Mouse (Mus musculus) hindbrain, embryonic 15.5 days (tissue): ENCODE measurements at regions not wholly inside any gene's neighbourhood (a gene's known extent, or its start where the extent isn't known, plus 50 kb on each side); places are given as distances from the start of the nearest gene placed in this dataset.

Experiments
- ATAC-seq: fragments of 200-750 bp; cut with Nextera tagmentation; 2 replicates; pipeline ENCODE4 v1.8.0; 2017; ENCODE audit warnings: low read depth, moderate number of reproducible peaks, moderate TSS enrichment; ENCODE audit not compliant: low FRiP score
- H3K27ac ChIP-seq: fragments of 300-500 bp; sonication (generic); replicated peaks from 2 replicates; pipeline ENCODE4 v1.5.1; 2015; ENCODE audit warnings: mild to moderate bottlenecking, inconsistent platforms
- H3K27me3 ChIP-seq: fragments of 300-500 bp; sonication (generic); 2 replicates; pipeline ENCODE4 v1.6.1; 2015; ENCODE audit warnings: control low read depth, inconsistent platforms
- H3K36me3 ChIP-seq: fragments of 300-500 bp; sonication (generic); 2 replicates; pipeline ENCODE4 v1.6.1; 2015; ENCODE audit warnings: control low read depth, inconsistent platforms
- H3K4me1 ChIP-seq: fragments of 300-500 bp; sonication (generic); replicated peaks from 2 replicates; pipeline ENCODE4 v1.6.1; 2015; ENCODE audit warnings: control low read depth, inconsistent platforms
- H3K4me2 ChIP-seq: fragments of 300-500 bp; sonication (generic); 2 replicates; pipeline ENCODE4 v1.6.1; 2015; ENCODE audit warnings: moderate library complexity, mild to moderate bottlenecking, inconsistent platforms
- H3K4me3 ChIP-seq: fragments of 300-500 bp; sonication (generic); 2 replicates; pipeline ENCODE4 v1.5.1; 2015; ENCODE audit warnings: mild to moderate bottlenecking, inconsistent platforms
- H3K9ac ChIP-seq: fragments of 300-500 bp; sonication (generic); 2 replicates; pipeline ENCODE4 v1.6.1; 2015; ENCODE audit warnings: inconsistent platforms
- H3K9me3 ChIP-seq: fragments of 300-500 bp; sonication (generic); 2 replicates; pipeline ENCODE4 v1.6.1; 2016; ENCODE audit warnings: control low read depth, inconsistent platforms
- WGBS: fragments of 180-500 bp; shearing (Covaris S2); methylation state at CpG from one replicate; pipeline ENCODE4 v1.1.7; 2015; 5-methylcytosine and 5-hydroxymethylcytosine counted together

DNA sequence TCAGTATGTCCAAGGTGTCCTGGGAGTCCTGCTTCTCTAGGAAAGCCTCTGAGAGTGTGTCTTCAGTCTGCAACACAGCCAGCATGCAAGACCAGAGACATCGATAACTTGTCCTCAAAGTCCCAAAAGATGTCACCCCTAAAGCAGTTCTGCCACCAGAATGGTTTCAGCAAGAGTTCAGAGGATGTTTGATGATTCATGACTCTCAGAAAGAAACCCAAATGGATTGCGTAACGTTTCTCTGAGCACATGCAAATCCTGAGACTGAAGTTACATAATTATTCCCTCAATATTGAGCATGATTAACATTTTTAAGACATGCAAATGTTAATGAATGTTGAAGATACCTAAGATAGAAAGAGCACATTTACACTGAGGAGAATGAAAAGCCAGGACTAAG lies 167.2 kb downstream of the Lrig3 start:
- Histone ChIP-seq H3K4me2 (no peak overlapping the region), H3K27ac (no peak overlapping the region), H3K9me3 (no peaks in the 10 kb centered on the region), H3K4me1 (no peaks in the 10 kb centered on the region), H3K9ac (no peak overlapping the region), H3K36me3 (no peaks in the 10 kb centered on the region), H3K4me3 (no peak overlapping the region), H3K27me3 (no peaks in the 10 kb centered on the region)
- ATAC-seq, result no peak
- 77% methylated on average over 3 of the region's 3 CpGs for WGBS

GRCm38 (mm10) chr10:126133957-126134356 lies 168.0 kb downstream of the Lrig3 start:
- no peaks in the 10 kb centered on the region for H3K27me3 ChIP-seq
- H3K9ac ChIP-seq, result no peak overlapping the region
- no peak overlapping the region for H3K4me2 ChIP-seq
- H3K4me3 ChIP-seq, result no peak overlapping the region
- no peak overlapping the region for H3K27ac ChIP-seq
- no peaks in the 10 kb centered on the region for H3K4me1 ChIP-seq
- ATAC-seq, result no peak
- H3K36me3 ChIP-seq, result no peaks in the 10 kb centered on the region
- H3K9me3 ChIP-seq, result no peaks in the 10 kb centered on the region

DNA sequence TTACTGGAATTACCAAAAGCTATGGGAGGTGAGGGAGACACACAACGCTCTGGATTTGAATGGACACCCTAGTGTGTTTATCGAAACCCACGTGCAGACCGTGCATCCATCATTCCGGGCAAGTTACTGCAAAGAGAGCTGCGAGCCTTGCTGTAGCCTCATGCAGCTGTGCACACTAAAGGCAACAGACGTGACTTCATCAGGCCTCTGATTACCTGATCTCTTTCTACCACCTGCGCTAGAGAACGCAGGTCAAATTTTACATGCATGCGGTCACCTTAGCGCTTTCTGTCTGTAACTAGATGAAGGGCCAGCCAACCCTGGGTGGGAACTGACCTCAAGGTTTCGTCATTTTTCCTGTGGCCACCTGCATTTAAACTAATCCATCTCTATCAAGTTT lies 172.6 kb downstream of the Lrig3 start:
- no peaks in the 10 kb centered on the region for H3K36me3 ChIP-seq
- no peak for ATAC-seq
- no peaks in the 10 kb centered on the region for H3K4me1 ChIP-seq
- H3K9me3 ChIP-seq, result no peaks in the 10 kb centered on the region
- no peak overlapping the region for H3K9ac ChIP-seq
- no peak overlapping the region for H3K4me3 ChIP-seq
- no peak overlapping the region for H3K27ac ChIP-seq
- no peak overlapping the region for H3K4me2 ChIP-seq
- 89% methylated on average over 12 of the region's 12 CpGs for WGBS
- H3K27me3 ChIP-seq, result no peaks in the 10 kb centered on the region

DNA sequence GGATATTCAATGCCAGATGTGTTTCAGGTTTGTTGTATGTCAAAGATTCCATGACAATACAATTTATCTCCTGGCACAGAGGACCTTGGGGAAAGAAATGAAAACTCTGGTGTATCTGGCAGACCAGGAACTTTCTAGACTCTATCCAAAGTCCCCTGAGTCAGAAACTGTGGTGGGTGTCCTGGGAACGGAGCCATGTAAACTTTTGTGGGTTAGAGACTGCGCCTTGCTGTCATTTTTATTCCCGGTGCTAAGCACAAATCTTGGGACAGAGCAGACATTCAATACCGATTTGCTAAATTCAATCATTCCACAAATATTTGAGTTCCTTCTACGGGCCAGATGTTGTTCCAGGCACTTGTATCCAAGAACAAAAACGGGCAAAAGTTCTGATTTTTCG lies 175.6 kb downstream of the Lrig3 start:
- ATAC-seq, result no peak
- no peaks in the 10 kb centered on the region for H3K27me3 ChIP-seq
- H3K4me3 ChIP-seq, result no peak overlapping the region
- no peak overlapping the region for H3K27ac ChIP-seq
- no peak overlapping the region for H3K9ac ChIP-seq
- no peaks in the 10 kb centered on the region for H3K36me3 ChIP-seq
- 93% methylated on average over 7 of the region's 7 CpGs for WGBS
- no peak overlapping the region for H3K4me2 ChIP-seq
- no peaks in the 10 kb centered on the region for H3K9me3 ChIP-seq
- no peaks in the 10 kb centered on the region for H3K4me1 ChIP-seq

- 86% methylated on average over 10 of the region's 10 CpGs for WGBS
- Histone ChIP-seq H3K4me2 (no peak overlapping the region), H3K4me3 (no peak overlapping the region), H3K9ac (no peak overlapping the region), H3K9me3 (no peaks in the 10 kb centered on the region), H3K4me1 (no peaks in the 10 kb centered on the region), H3K27me3 (no peaks in the 10 kb centered on the region), H3K27ac (no peak overlapping the region), H3K36me3 (no peaks in the 10 kb centered on the region)
- no peak for ATAC-seq
These were observed 177.9 kb downstream of the Lrig3 start for GRCm38 (mm10) chr10:126143833-126144232.

DNA sequence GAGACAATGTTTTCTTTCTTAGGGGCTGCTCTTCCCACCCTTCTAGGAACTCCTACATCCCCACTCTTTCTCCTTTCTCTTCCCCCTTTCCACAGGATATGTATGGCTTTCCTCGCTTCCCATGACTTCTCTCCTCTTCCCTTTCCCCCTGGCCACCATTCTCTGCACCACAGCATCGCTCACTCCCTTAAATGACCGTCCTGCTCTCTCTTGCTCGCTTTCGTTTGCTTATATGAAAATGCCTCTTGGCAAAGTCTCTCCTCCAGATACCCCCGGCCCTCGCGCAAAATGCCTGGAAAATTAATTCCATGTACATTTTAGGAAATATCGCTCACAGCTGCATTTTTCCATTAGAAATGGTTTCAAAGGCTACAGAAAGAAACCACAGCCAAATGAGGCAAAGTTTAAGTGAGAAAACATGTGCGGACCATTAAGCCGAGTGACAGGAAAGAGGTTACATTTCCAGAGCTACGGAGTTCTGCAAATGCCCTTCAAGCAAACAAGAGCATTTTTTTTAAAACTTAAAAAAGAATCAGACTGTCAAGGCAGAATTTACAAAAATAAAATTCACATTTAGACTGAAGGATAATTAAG lies 178.7 kb downstream of the Lrig3 start:
- no peak for ATAC-seq
- no peak overlapping the region for H3K4me2 ChIP-seq
- no peaks in the 10 kb centered on the region for H3K36me3 ChIP-seq
- H3K9ac ChIP-seq, result no peak overlapping the region
- no peak overlapping the region for H3K4me3 ChIP-seq
- WGBS, result 85% methylated on average over 12 of the region's 12 CpGs
- no peaks in the 10 kb centered on the region for H3K27me3 ChIP-seq
- no peak overlapping the region for H3K27ac ChIP-seq
- no peaks in the 10 kb centered on the region for H3K9me3 ChIP-seq
- no peaks in the 10 kb centered on the region for H3K4me1 ChIP-seq

GRCm38 (mm10) chr10:126157300-126157699 lies 191.3 kb downstream of the Lrig3 start:
- Histone ChIP-seq H3K4me1 (0 out of 2 replicates have a peak, but pooled peaks cover 3% of the 10 kb centered on the region), H3K4me3 (no peak overlapping the region), H3K27me3 (no peaks in the 10 kb centered on the region), H3K4me2 (no peak overlapping the region), H3K9me3 (no peaks in the 10 kb centered on the region), H3K27ac (no peak overlapping the region), H3K36me3 (no peaks in the 10 kb centered on the region), H3K9ac (no peak overlapping the region)
- no peak for ATAC-seq
- WGBS, result 83% methylated on average over 4 of the region's 4 CpGs

DNA sequence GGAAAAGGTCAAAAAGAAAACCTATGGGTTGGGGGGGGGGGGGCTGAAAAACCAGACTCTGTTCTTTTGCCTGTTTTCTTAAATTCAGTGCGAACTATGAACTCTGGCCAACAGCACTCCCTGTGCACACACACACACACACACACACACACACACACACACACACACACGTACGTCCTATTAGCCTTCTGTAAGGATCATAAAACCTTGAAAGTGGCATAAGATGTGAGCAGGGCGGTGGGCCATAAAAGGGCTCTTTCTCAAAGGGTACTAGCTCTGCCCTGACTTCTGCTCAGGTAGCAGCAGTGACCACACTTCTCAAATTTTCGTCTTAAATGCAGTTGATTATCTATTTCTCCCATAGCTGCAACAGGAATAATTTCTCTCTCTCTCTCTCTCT lies 199.2 kb downstream of the Lrig3 start:
- H3K4me1 ChIP-seq, result 0 out of 2 replicates have a peak, but pooled peaks cover 3% of the 10 kb centered on the region
- H3K27ac ChIP-seq, result no peak overlapping the region
- no peaks in the 10 kb centered on the region for H3K36me3 ChIP-seq
- H3K9ac ChIP-seq, result no peak overlapping the region
- H3K4me2 ChIP-seq, result no peak overlapping the region
- no peaks in the 10 kb centered on the region for H3K27me3 ChIP-seq
- no peaks in the 10 kb centered on the region for H3K9me3 ChIP-seq
- no peak overlapping the region for H3K4me3 ChIP-seq
- WGBS, result 89% methylated on average over 5 of the region's 5 CpGs
- ATAC-seq, result no peak

DNA sequence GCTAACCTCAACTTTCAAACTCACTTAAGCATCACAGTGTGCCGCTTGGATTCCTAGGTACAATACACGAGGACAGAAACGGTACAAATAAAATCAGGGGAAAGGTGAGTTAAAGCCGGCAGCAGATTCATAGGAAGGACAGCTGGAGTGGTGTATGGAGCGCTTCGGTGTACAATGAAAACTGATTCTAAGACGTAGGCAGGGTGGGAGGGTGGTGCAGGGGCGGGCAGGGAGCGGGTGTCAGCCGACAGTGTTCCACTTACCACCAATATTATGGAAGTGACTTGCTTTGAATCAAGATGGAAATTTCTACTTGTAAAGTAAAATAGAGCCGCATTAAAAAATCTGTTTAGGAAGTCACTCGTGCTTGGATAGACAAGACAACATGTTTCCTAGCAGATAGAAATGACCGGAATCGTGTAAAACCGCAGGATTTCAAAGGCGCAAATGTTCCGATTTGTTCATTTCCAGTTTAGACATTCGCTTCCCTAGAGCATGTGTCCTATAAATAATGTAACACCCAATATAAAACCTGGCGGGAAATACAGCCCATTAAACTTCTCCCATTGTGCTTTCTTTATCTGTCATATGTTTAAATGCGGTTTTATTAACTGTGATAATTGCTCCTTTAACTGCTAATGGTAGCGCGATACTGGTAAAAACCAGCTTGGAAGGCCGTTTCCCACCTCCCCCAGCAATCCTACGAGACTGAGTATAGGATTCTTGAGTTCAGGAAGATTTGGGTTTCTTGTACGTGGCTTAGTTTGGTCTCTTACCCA lies 203.3 kb downstream of the Lrig3 start:
- ATAC-seq, result no peak

DNA sequence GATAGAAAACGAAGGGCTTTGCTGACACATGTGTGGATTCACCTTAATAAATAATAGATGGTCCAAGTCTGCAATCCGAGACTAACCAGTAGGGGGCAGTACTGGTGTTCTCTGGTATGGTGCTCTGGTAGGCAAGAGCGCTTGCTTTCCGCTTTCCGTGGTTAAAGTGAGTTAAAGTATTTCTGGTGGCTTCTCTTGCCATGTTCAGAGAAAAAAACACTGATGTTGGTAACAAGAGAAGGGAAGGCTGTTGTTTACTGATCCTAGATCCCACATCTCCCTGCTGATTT lies 203.9 kb downstream of the Lrig3 start:
- ATAC-seq, result no peak
- Histone ChIP-seq H3K9ac (no peak overlapping the region), H3K27me3 (no peaks in the 10 kb centered on the region), H3K27ac (no peak overlapping the region), H3K36me3 (no peaks in the 10 kb centered on the region), H3K4me3 (no peak overlapping the region), H3K9me3 (no peaks in the 10 kb centered on the region), H3K4me1 (no peaks in the 10 kb centered on the region), H3K4me2 (no peak overlapping the region)
- 64% methylated on average over 5 of the region's 5 CpGs for WGBS

More for the DNA sequence above, 203.3 kb downstream of the Lrig3 start:
- H3K9me3 ChIP-seq, result no peaks in the 10 kb centered on the region
- H3K9ac ChIP-seq, result no peak overlapping the region
- no peaks in the 10 kb centered on the region for H3K4me1 ChIP-seq
- H3K4me2 ChIP-seq, result no peak overlapping the region
- no peak overlapping the region for H3K27ac ChIP-seq
- no peaks in the 10 kb centered on the region for H3K27me3 ChIP-seq
- WGBS, result 83% methylated on average over 25 of the region's 25 CpGs
- H3K4me3 ChIP-seq, result no peak overlapping the region
- H3K36me3 ChIP-seq, result no peaks in the 10 kb centered on the region

GRCm38 (mm10) chr10:126176759-126177473 lies 210.9 kb downstream of the Lrig3 start:
- Histone ChIP-seq H3K4me2 (no peak overlapping the region), H3K36me3 (no peaks in the 10 kb centered on the region), H3K4me3 (no peak overlapping the region), H3K4me1 (no peaks in the 10 kb centered on the region), H3K9me3 (no peaks in the 10 kb centered on the region), H3K27me3 (no peaks in the 10 kb centered on the region), H3K27ac (no peak overlapping the region), H3K9ac (no peak overlapping the region)
- ATAC-seq, result peak; percentile 84
- 73% methylated on average over 4 of the region's 4 CpGs for WGBS

DNA sequence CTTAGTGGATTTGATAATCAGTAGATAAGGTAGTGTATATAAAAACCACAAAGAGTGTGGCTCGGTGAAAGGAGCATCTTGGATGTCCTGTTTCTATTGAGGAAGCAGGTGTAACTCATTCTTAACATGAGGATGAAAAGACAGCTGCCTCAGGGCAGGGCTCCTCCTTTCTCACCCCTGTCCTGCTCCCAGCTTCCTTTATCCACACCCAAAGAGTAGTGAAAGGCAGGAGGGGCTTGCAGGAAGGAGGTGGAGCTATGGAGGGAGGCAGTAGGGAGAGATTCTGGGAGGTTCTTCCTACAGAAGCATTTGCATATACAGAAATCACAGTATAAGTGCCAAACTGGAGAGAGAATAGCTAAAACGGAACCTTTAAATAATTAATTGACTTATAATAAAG lies 216.4 kb downstream of the Lrig3 start:
- no peaks in the 10 kb centered on the region for H3K27me3 ChIP-seq
- WGBS, result 91% methylated on average over 2 of the region's 2 CpGs
- no peaks in the 10 kb centered on the region for H3K36me3 ChIP-seq
- no peak overlapping the region for H3K27ac ChIP-seq
- H3K9ac ChIP-seq, result no peak overlapping the region
- H3K4me2 ChIP-seq, result no peak overlapping the region
- ATAC-seq, result no peak
- H3K9me3 ChIP-seq, result no peaks in the 10 kb centered on the region
- H3K4me1 ChIP-seq, result no peaks in the 10 kb centered on the region
- no peak overlapping the region for H3K4me3 ChIP-seq
